Mouse (Mus musculus): ENCODE results near the gene Suclg2. TPM values are rescaled to one million over a fixed set of nuclear protein-coding genes. Genes with fewer than 3 reads are reported as not detected.

Gene Suclg2
- total RNA-seq, 1 experiment from 2014 or later = 153 TPM

- no peak for DNase-seq
Observed at GRCm38 (mm10) chr6:95459372-95459771, 259.2 kb downstream of the Suclg2 start.

DNA sequence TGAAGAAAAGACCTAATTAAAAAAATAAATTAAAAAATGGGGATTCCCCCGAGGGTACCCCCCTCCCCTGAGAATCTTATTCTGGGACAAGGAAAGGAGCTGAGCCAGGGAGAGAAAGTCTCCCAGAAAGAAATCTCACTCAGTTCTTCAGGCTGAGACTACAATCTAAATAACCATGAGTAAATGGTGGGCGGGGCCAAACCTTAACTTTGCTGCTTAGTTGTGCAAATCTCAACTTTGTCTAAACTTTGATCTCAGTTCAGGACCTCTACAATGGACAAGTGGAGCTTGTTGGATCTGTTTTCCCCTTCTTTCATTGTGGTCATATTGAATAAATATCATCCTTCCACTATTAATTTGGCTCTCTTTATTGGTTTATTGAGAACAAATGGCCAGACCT is 272.4 kb downstream of the Suclg2 start:
- no peak for DNase-seq

GRCm38 (mm10) chr6:95445036-95445435 is 273.6 kb downstream of the Suclg2 start:
- DNase-seq = peak; percentile 93

Data from adrenal gland, postnatal 25 days (tissue).